Mouse (Mus musculus): ENCODE measurements around the gene Nisch. TPM values are rescaled to one million over a fixed set of nuclear protein-coding genes. Genes with fewer than 3 reads are reported as not detected.
A peak's percentile ranks its signal among the peaks of the same experiment; 100 is the strongest.

Nisch gene
- polyA plus RNA-seq, 1 experiment from 2014 or later: 217 TPM

DNA sequence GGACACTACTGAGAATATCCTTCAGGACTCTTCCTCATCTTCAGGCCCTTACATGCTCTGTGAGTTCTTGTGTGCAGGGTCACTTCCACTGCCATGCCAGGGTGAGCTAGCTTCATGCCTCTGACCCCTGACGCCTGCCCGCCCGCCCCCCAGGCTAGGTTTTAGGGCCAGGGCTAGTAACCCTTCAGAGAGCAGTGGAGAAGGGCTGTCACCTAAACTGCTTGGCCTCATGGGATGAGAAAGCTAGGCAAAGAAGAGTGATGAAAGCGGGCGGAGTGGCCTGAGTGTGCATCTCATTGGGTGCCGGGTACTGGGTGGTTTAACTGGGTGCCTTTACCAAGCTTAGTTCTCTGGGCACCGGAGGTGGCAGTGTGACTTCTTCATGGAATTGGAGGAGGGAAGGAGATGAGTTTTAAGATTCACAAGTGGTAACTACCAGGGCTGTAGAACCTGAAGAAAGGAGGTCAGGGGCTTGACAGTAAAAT lies 84.2 kb downstream of the Nisch start:
- Histone ChIP-seq H3K9me3 (ENCODE audit: control insufficient read depth, low read length) (no peaks in the 10 kb centered on the region), H3K4me1 (ENCODE audit: control insufficient read depth, insufficient read depth, low read length) (peaks cover 31% of the 10 kb centered on the region), H3K27ac (ENCODE audit: low read length) (peak overlapping the region; percentile 78), H3K4me2 (ENCODE audit: low read depth, low read length) (peak overlapping the region; percentile 82), H3K4me3 (ENCODE audit: low read length) (peak overlapping the region; percentile 92), H3K9ac (ENCODE audit: low read depth, low read length) (peak overlapping the region; percentile 91), H3K27me3 (replicated peaks; ENCODE audit: control insufficient read depth, insufficient read depth, low read length) (no peaks in the 10 kb centered on the region), H3K36me3 (ENCODE audit: control insufficient read depth, insufficient read depth, low read length) (peaks cover 16% of the 10 kb centered on the region)
- no peak for ATAC-seq
- 73% methylated on average over 7 of the region's 7 CpGs for WGBS

DNA sequence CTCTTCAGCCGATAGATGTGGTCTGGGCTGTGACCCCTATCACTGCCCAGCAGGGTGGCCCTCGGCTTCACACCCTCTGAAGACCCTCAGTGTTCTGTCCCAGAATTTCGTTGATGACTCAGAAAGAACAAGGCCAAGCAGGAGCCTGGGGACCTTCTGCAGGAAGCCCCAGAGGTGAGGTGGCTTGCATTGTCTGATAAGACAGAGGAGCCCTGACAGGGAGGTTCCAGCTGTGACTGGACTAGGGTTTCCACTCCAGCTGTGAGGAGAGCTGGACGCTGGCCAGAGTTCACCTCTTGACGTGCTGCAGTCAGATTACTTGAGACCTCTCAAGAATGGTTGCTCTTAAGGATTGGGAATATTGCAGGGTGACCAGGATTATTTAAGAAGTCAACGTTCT lies 84.7 kb downstream of the Nisch start:
- peak overlapping the region; percentile 78 for H3K27ac ChIP-seq (ENCODE audit: low read length)
- H3K4me1 ChIP-seq (ENCODE audit: control insufficient read depth, insufficient read depth, low read length): peaks cover 36% of the 10 kb centered on the region
- WGBS: 8% methylated on average over 6 of the region's 6 CpGs
- H3K9me3 ChIP-seq (ENCODE audit: control insufficient read depth, low read length): no peaks in the 10 kb centered on the region
- peak overlapping the region; percentile 91 for H3K9ac ChIP-seq (ENCODE audit: low read depth, low read length)
- no peaks in the 10 kb centered on the region for H3K27me3 ChIP-seq (replicated peaks; ENCODE audit: control insufficient read depth, insufficient read depth, low read length)
- no peak for ATAC-seq
- peak overlapping the region; percentile 82 for H3K4me2 ChIP-seq (ENCODE audit: low read depth, low read length)
- H3K36me3 ChIP-seq (ENCODE audit: control insufficient read depth, insufficient read depth, low read length): peaks cover 15% of the 10 kb centered on the region
- H3K4me3 ChIP-seq (ENCODE audit: low read length): peak overlapping the region; percentile 92

DNA sequence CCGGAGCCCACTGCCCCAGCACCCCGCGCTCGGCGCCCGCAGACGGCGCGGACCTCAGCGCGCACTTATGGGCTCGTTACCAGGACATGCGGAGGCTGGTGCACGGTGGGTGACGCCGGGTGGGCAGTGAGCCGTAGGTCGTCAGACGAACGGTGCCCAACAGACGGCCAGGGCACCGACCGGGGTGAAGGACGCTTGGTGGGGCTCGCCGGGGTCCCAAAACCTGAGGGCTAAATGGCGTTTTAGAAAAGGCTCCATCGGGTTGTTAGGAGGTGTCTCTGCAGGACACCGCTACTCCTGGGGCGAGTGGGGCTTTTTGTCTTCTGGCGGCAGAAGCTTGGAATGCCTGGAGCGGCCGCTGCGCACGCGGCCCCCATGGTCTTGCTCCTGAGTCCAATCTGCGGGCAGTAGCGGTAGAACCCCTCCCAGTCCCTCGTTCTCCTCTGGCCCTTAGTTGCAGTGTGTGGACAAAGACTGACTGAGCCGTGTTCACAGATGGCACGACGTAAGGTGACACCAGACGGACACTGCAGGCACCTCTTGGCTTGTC lies 85.4 kb downstream of the Nisch start:
- H3K36me3 ChIP-seq (ENCODE audit: control insufficient read depth, insufficient read depth, low read length): peaks cover 8% of the 10 kb centered on the region; the same call in 1 of the 2 replicates
- H3K9me3 ChIP-seq (ENCODE audit: control insufficient read depth, low read length): no peaks in the 10 kb centered on the region
- ATAC-seq: peak; percentile 2; the same call in 1 of the 2 replicates
- peak overlapping the region; percentile 73; the same call in 1 of the 2 replicates for H3K27ac ChIP-seq (ENCODE audit: low read length)
- peaks cover 37% of the 10 kb centered on the region for H3K4me1 ChIP-seq (ENCODE audit: control insufficient read depth, insufficient read depth, low read length)
- H3K27me3 ChIP-seq (replicated peaks; ENCODE audit: control insufficient read depth, insufficient read depth, low read length): no peaks in the 10 kb centered on the region
- H3K4me3 ChIP-seq (ENCODE audit: low read length): peak overlapping the region; percentile 92
- H3K9ac ChIP-seq (ENCODE audit: low read depth, low read length): peak overlapping the region; percentile 91
- H3K4me2 ChIP-seq (ENCODE audit: low read depth, low read length): peak overlapping the region; percentile 82
- WGBS: under 1% methylated on average over 43 of the region's 43 CpGs

DNA sequence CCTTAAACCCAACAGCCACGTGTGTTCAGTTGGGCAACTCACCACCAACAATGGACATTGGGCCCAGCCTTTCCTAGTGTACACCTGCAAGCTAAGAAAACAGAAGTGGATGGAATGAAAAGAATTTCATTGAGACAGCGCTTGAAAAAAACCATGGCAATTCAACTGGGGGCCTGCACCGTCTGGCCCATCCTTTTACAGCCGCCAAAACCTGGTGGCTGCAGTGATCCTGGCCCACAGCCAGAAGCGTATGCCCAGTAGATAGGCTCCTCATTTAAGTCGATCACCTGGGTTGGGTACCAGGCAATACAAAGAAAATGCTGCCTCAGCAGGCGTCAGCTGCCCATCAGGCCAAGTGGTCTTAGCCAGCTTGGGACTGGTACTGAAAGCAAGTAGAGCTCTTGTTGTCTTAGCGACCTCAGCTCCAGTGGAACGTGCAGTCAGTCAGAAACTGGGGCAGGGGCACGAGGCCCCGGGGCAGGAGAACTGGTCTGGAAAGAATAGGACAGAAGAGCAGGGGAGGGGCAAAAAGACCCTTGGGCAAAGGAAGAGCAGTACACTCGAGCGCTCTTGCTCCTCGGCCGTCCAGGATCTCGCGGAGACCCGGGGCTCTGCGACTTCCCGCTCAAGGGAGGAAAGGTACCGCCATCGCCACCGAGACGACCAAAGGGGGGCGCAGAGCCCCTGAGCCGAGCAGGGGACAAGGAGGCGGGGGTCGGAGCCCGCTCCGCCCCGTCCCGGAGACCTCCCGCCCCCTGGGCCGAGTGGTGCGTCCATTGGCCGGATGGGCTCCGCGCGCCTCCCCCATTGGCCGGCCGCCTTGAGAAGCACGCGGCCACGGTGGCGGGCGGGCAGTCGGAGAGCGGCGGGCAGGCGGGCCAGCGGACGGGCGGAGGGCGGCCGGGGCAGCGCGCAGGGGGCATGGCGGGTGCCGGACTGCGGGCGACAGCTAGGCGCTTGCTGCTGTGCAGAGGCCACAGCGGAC lies 86.2 kb downstream of the Nisch start, which contains the start of gene Nt5dc2:
Nt5dc2 (plus strand) TSS at position 818 of the 985 bp plus-strand sequence.
- ATAC-seq: peak; percentile 69
- Histone ChIP-seq H3K9ac (ENCODE audit: low read depth, low read length) (peak within 1 kb of the TSS; percentile 91), H3K36me3 (ENCODE audit: control insufficient read depth, insufficient read depth, low read length) (peaks cover under 1% of the 10 kb centered on the region; the same call in 1 of the 2 replicates), H3K4me3 (ENCODE audit: low read length) (peak within 1 kb of the TSS; percentile 92), H3K4me1 (ENCODE audit: control insufficient read depth, insufficient read depth, low read length) (peaks cover 37% of the 10 kb centered on the region), H3K27me3 (replicated peaks; ENCODE audit: control insufficient read depth, insufficient read depth, low read length) (no peaks in the 10 kb centered on the region), H3K27ac (ENCODE audit: low read length) (peak within 1 kb of the TSS; percentile 78), H3K4me2 (ENCODE audit: low read depth, low read length) (peak within 1 kb of the TSS; percentile 82), H3K9me3 (ENCODE audit: control insufficient read depth, low read length) (no peaks in the 10 kb centered on the region)
- 3% methylated on average over 51 of the region's 63 CpGs for WGBS

DNA sequence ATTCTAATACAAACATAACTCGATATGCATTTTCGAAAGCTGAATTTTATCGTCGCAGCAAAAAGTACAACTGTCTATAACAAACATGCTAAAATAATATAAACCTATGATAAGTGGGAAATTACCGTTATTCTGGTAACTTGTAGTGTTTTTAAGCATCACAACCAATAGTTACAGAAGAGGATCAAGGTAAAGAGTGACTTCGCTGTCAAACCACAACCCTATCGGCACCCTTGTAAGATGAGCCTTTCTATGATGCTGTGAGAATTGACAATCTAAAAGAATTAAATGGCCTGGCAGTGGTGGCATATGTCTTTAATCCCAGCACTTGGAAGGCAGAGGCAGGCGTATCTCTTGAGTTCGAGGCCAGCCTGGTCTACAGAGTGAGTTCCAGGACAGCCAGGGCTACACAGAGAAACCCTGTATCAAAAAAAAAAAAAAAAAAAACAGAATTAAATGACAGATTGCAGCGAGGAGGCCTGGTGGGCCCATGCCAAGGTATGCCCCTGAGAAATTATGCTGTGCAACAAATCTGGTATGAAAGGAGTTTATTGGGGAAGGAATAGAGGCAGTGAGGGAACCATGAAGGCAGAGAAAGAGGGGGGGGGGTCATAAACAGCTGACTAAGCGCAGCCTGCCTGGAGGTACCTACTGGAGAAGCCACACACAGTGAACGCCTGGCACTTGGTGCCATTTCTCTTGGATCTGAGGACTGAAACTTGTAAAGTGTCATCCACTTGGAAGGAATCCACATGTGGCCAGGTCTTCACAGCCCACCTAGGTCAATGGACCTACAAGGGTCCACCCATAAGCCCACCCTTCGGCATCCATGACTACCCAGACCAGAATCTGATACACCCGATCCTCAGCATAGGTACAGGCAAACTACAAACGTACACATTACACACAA lies 87.2 kb downstream of the Nisch start:
- 67% methylated on average over 15 of the region's 15 CpGs for WGBS
- Histone ChIP-seq H3K4me1 (ENCODE audit: control insufficient read depth, insufficient read depth, low read length) (peaks cover 37% of the 10 kb centered on the region), H3K4me3 (ENCODE audit: low read length) (peak overlapping the region; percentile 76), H3K36me3 (ENCODE audit: control insufficient read depth, insufficient read depth, low read length) (no peaks in the 10 kb centered on the region), H3K9me3 (ENCODE audit: control insufficient read depth, low read length) (no peaks in the 10 kb centered on the region), H3K27ac (ENCODE audit: low read length) (peak overlapping the region; percentile 73), H3K9ac (ENCODE audit: low read depth, low read length) (peak overlapping the region; percentile 91), H3K4me2 (ENCODE audit: low read depth, low read length) (peak overlapping the region; percentile 82), H3K27me3 (replicated peaks; ENCODE audit: control insufficient read depth, insufficient read depth, low read length) (no peaks in the 10 kb centered on the region)
- ATAC-seq: no peak

DNA sequence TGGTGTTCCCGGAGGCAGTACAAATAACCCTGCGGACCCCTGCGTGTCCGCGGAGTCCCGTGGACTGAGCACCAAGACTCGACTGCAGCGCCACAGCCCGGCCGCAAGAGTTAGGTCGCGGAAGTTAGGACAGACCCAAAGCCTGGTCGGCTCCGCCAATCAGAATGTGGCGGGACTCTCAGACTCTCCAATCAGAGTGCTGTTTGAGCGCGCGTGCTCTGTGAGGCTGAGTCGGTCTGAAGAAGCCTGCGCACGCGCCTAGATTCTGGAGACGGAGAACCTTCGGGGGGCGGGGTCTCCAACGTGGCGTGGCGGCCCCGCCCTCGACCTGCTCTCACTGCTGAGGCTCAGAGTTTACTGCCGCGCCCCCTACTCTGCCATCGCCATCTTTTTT lies 87.9 kb downstream of the Nisch start, which contains the start of gene Smim4:
Smim4 (minus strand) TSS at position 131 of the 394 bp plus-strand sequence.
- H3K4me1 ChIP-seq (ENCODE audit: control insufficient read depth, insufficient read depth, low read length): peaks cover 35% of the 10 kb centered on the region
- peak; percentile 92 for ATAC-seq
- peak within 1 kb of the TSS; percentile 76 for H3K4me3 ChIP-seq (ENCODE audit: low read length)
- peak within 1 kb of the TSS; percentile 86 for H3K9ac ChIP-seq (ENCODE audit: low read depth, low read length)
- H3K27ac ChIP-seq (ENCODE audit: low read length): peak within 1 kb of the TSS; percentile 88
- no peaks in the 10 kb centered on the region for H3K27me3 ChIP-seq (replicated peaks; ENCODE audit: control insufficient read depth, insufficient read depth, low read length)
- H3K4me2 ChIP-seq (ENCODE audit: low read depth, low read length): peak within 1 kb of the TSS; percentile 77
- WGBS: 1% methylated on average over 33 of the region's 33 CpGs
- no peaks in the 10 kb centered on the region; the same call in 1 of the 2 replicates for H3K36me3 ChIP-seq (ENCODE audit: control insufficient read depth, insufficient read depth, low read length)
- H3K9me3 ChIP-seq (ENCODE audit: control insufficient read depth, low read length): no peaks in the 10 kb centered on the region

DNA sequence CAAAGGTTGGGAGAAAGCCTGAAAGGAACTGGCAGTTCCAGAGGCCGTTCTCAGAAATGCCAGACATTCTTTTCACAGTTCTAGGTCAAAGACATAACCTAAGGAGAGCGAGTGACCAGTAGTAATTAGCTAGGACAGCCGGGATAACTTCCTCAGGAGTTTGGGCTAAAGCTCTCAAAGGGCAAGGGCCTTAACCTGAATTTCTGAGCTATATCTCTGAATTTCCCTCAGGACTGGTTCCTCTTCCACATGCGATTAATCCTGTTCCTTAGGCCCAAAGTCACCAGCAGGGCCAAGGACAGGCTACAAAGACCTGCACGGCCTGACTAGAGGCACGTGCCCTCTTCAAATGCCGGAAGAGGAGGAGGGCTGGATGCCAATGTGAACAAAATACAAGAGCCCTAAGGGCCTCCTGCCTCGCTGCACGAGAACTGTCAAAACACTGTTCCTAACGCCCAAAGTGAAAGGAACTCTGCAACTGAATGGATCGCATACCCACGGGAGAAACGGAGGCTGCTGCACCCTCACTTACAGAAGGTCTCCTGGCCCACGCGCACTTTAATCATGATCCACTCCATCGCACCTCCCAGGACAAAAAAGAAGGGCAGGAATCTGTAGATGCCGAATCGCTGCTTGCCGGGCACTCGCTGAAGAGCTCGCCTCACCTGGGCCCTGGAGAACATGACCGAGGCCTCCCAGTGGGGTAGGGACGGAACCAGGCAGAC lies 88.5 kb downstream of the Nisch start:
- peak overlapping the region; percentile 77 for H3K4me2 ChIP-seq (ENCODE audit: low read depth, low read length)
- ATAC-seq: peak; percentile 13
- no peaks in the 10 kb centered on the region for H3K9me3 ChIP-seq (ENCODE audit: control insufficient read depth, low read length)
- H3K36me3 ChIP-seq (ENCODE audit: control insufficient read depth, insufficient read depth, low read length): no peaks in the 10 kb centered on the region; the same call in 1 of the 2 replicates
- no peaks in the 10 kb centered on the region for H3K27me3 ChIP-seq (replicated peaks; ENCODE audit: control insufficient read depth, insufficient read depth, low read length)
- H3K4me3 ChIP-seq (ENCODE audit: low read length): peak overlapping the region; percentile 76
- peak overlapping the region; percentile 88 for H3K27ac ChIP-seq (ENCODE audit: low read length)
- H3K9ac ChIP-seq (ENCODE audit: low read depth, low read length): peak overlapping the region; percentile 86
- WGBS: 1% methylated on average over 23 of the region's 23 CpGs
- H3K4me1 ChIP-seq (ENCODE audit: control insufficient read depth, insufficient read depth, low read length): peaks cover 30% of the 10 kb centered on the region

DNA sequence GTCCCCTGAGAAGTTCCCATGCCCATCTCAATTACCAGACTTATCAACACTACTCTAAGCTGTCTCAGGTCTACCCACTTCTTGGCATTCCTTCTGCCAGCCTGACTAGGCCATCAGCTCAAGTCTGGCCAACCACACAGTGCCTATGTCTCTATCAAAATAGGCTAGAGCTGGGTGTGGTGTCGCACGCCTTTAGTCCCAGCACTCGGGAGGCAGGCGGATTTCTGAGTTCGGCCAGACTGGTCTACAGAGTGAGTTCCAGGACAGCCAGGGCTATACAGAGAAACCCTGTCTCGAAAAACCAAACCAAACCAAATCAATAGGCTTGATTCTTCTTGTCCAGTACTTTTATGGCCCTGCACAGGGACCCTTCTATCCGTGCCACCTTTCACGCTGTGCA lies 89.9 kb downstream of the Nisch start:
- WGBS: 90% methylated on average over 8 of the region's 8 CpGs
- no peaks in the 10 kb centered on the region for H3K27me3 ChIP-seq (replicated peaks; ENCODE audit: control insufficient read depth, insufficient read depth, low read length)
- H3K4me2 ChIP-seq (ENCODE audit: low read depth, low read length): peak overlapping the region; percentile 37; the same call in 1 of the 2 replicates
- H3K27ac ChIP-seq (ENCODE audit: low read length): no peak overlapping the region
- no peak overlapping the region for H3K9ac ChIP-seq (ENCODE audit: low read depth, low read length)
- no peaks in the 10 kb centered on the region; the same call in 1 of the 2 replicates for H3K36me3 ChIP-seq (ENCODE audit: control insufficient read depth, insufficient read depth, low read length)
- peaks cover 16% of the 10 kb centered on the region for H3K4me1 ChIP-seq (ENCODE audit: control insufficient read depth, insufficient read depth, low read length)
- no peak overlapping the region for H3K4me3 ChIP-seq (ENCODE audit: low read length)
- no peaks in the 10 kb centered on the region for H3K9me3 ChIP-seq (ENCODE audit: control insufficient read depth, low read length)
- ATAC-seq: no peak

Data from intestine, embryonic 16.5 days (tissue).